ENCODE assay signal across 7 mouse cellular contexts in genomic region chr8:83714676-83715030, GRCm38 (mm10). TPM values are rescaled to one million over a fixed set of nuclear protein-coding genes. Genes with fewer than 3 reads are reported as not detected.
DNase-seq lines count a peak whose midpoint lies in the region; ATAC-seq lines count a peak whose summit lies in the region.

No protein-coding gene starts in this region.

- H3K27me3 ChIP-seq in neural tube, embryonic 11.5 days (ENCODE audit: control insufficient read depth, insufficient read depth, low read length) = no peaks in the 10 kb centered on the region
- H3K27me3 ChIP-seq in forebrain, embryonic 13.5 days = 0 out of 2 replicates have a peak, but pooled peaks cover 6% of the 10 kb centered on the region
- no peaks in the 10 kb centered on the region for H3K27me3 ChIP-seq in liver, embryonic 12.5 days (replicated peaks)

- H3K4me2 ChIP-seq in neural tube, embryonic 11.5 days (ENCODE audit: low read depth) = 0 out of 2 replicates have a peak overlapping the region, but pooled peaks have one; percentile 19
- H3K4me2 ChIP-seq in forebrain, embryonic 13.5 days = peak overlapping the region; percentile 94
- peak overlapping the region; percentile 73 for H3K4me2 ChIP-seq in liver, embryonic 12.5 days

- H3K9me3 ChIP-seq in neural tube, embryonic 11.5 days (ENCODE audit: control insufficient read depth, low read length) = no peaks in the 10 kb centered on the region
- H3K9me3 ChIP-seq in forebrain, embryonic 13.5 days (replicated peaks) = no peaks in the 10 kb centered on the region
- H3K9me3 ChIP-seq in liver, embryonic 12.5 days (replicated peaks) = no peaks in the 10 kb centered on the region

- ATAC-seq in neural tube, embryonic 11.5 days (ENCODE audit: insufficient read depth, low FRiP score, low TSS enrichment) = peak; percentile 49; the same call in 1 of the 2 replicates
- ATAC-seq in forebrain, embryonic 13.5 days = no peak
- peak; percentile 1; the same call in 1 of the 2 replicates for ATAC-seq in liver, embryonic 12.5 days

- peaks cover 10% of the 10 kb centered on the region for H3K4me1 ChIP-seq in neural tube, embryonic 11.5 days (ENCODE audit: control insufficient read depth, insufficient read depth, low read length)
- H3K4me1 ChIP-seq in forebrain, embryonic 13.5 days = peaks cover 17% of the 10 kb centered on the region
- H3K4me1 ChIP-seq in liver, embryonic 12.5 days = peaks cover 32% of the 10 kb centered on the region

- no peak for DNase-seq in neural tube, embryonic 11.5 days (ENCODE audit: low spot score)
- DNase-seq in neural tube, embryonic 10.5 days (ENCODE audit: extremely low spot score, low spot score) = no peak
- no peak for DNase-seq in thymus, postnatal 10 days (ENCODE audit: low spot score in 2 of 2)
- no peak for DNase-seq in c-Kit-positive CD71-positive TER-119-positive erythroid progenitor cells, embryonic 14.5 days (ENCODE audit: low spot score)
- DNase-seq in left cerebral cortex, adult 11 months (ENCODE audit: low spot score) = no peak

- H3K4me3 ChIP-seq in neural tube, embryonic 11.5 days (ENCODE audit: low read depth, low read length) = peak overlapping the region; percentile 92
- H3K4me3 ChIP-seq in forebrain, embryonic 13.5 days = peak overlapping the region; percentile 96
- H3K4me3 ChIP-seq in liver, embryonic 12.5 days = peak overlapping the region; percentile 95

- no peak overlapping the region for H3K9ac ChIP-seq in neural tube, embryonic 11.5 days (ENCODE audit: low read length)
- H3K9ac ChIP-seq in forebrain, embryonic 13.5 days = no peak overlapping the region
- H3K9ac ChIP-seq in liver, embryonic 12.5 days = no peak overlapping the region

- H3K27ac ChIP-seq in neural tube, embryonic 11.5 days (ENCODE audit: low read depth, low read length) = no peak overlapping the region
- no peak overlapping the region for H3K27ac ChIP-seq in forebrain, embryonic 13.5 days
- H3K27ac ChIP-seq in liver, embryonic 12.5 days = peak overlapping the region; percentile 89; the same call in 1 of the 2 replicates

- H3K36me3 ChIP-seq in neural tube, embryonic 11.5 days (ENCODE audit: control insufficient read depth, insufficient read depth, low read length) = no peaks in the 10 kb centered on the region
- peaks cover 7% of the 10 kb centered on the region for H3K36me3 ChIP-seq in forebrain, embryonic 13.5 days (ENCODE audit: poor library complexity, severe bottlenecking)
- peaks cover 19% of the 10 kb centered on the region for H3K36me3 ChIP-seq in liver, embryonic 12.5 days

- WGBS in neural tube, embryonic 11.5 days = 17% methylated on average over 8 of the region's 8 CpGs
- 17% methylated on average over 8 of the region's 8 CpGs for WGBS in forebrain, embryonic 13.5 days
- WGBS in liver, embryonic 12.5 days (ENCODE audit: insufficient replicate concordance) = 16% methylated on average over 8 of the region's 8 CpGs

RNA-seq across cellular contexts. Expression of gene Ddx39, which starts 0.3 kb away (rescaled TPM):
- polyA plus RNA-seq in neural tube, embryonic 11.5 days (2014; fragmentation: Nextera tagmentation; extraction: Ambion mirVana) = 214 and 223 TPM in 2 replicates
- 183 and 200 TPM in 2 replicates for polyA plus RNA-seq in forebrain, embryonic 13.5 days (2015; fragmentation: Nextera tagmentation; extraction: Ambion mirVana)
- 270 and 299 TPM in 2 replicates for polyA plus RNA-seq in liver, embryonic 12.5 days (2016; fragmentation: Nextera tagmentation; extraction: Ambion mirVana)

RNA-seq across cellular contexts. Expression of gene Pkn1, which starts 15.7 kb away (rescaled TPM):
- 29.3 and 29.5 TPM in 2 replicates for polyA plus RNA-seq in neural tube, embryonic 11.5 days (2014; fragmentation: Nextera tagmentation; extraction: Ambion mirVana)
- 25.6 and 26.7 TPM in 2 replicates for polyA plus RNA-seq in forebrain, embryonic 13.5 days (2015; fragmentation: Nextera tagmentation; extraction: Ambion mirVana)
- 17.5 and 19.5 TPM in 2 replicates for polyA plus RNA-seq in liver, embryonic 12.5 days (2016; fragmentation: Nextera tagmentation; extraction: Ambion mirVana)

RNA-seq across cellular contexts. Expression of gene Adgre5, which starts 26.5 kb away (rescaled TPM):
- polyA plus RNA-seq in neural tube, embryonic 11.5 days (2014; fragmentation: Nextera tagmentation; extraction: Ambion mirVana) = 16.3 and 18.0 TPM in 2 replicates
- polyA plus RNA-seq in forebrain, embryonic 13.5 days (2015; fragmentation: Nextera tagmentation; extraction: Ambion mirVana) = 6.7 and 7.2 TPM in 2 replicates
- 11.5 and 12.5 TPM in 2 replicates for polyA plus RNA-seq in liver, embryonic 12.5 days (2016; fragmentation: Nextera tagmentation; extraction: Ambion mirVana)

RNA-seq across cellular contexts. Expression of gene Ptger1, which starts 48.2 kb away (rescaled TPM):
- polyA plus RNA-seq in neural tube, embryonic 11.5 days (2014; fragmentation: Nextera tagmentation; extraction: Ambion mirVana) = 0.34 and 1.1 TPM in 2 replicates
- polyA plus RNA-seq in forebrain, embryonic 13.5 days (2015; fragmentation: Nextera tagmentation; extraction: Ambion mirVana) = 0.67 and 0.78 TPM in 2 replicates
- polyA plus RNA-seq in liver, embryonic 12.5 days (2016; fragmentation: Nextera tagmentation; extraction: Ambion mirVana) = 0.25 and 0.41 TPM in 2 replicates

Comparison
In these comparisons a context has a peak if more than half of its experiments do, and no peak if none do; other contexts are left out.
1. H3K4me2 ChIP-seq: peak in every context shown above with its lines; median percentile 94 in forebrain, embryonic 13.5 days; 73 in liver, embryonic 12.5 days; 19 in neural tube, embryonic 11.5 days.